Mouse (Mus musculus) lung, embryonic 15.5 days (tissue): ENCODE data around the gene Ssxb5. TPM values are rescaled to one million over a fixed set of nuclear protein-coding genes. Genes with fewer than 3 reads are reported as not detected.
"Not testable (repeated sequence)": the region's sequence is repeated elsewhere in the genome, so short reads cannot be mapped to it uniquely, and the experiment has no call there.

Experiments
- ATAC-seq: fragments of 200-750 bp; cut with Nextera tagmentation; 2 replicates; pipeline ENCODE4 v1.8.0; 2017; ENCODE audit warnings: moderate number of reproducible peaks, borderline replicate concordance; ENCODE audit not compliant: low FRiP score, low TSS enrichment; ENCODE audit errors: extremely low read depth
- H3K27ac ChIP-seq: fragments of 300-500 bp; sonication (generic); 2 replicates; pipeline ENCODE4 v1.5.1; 2015; ENCODE audit warnings: moderate library complexity, mild to moderate bottlenecking, inconsistent platforms
- H3K27me3 ChIP-seq: fragments of 300-500 bp; sonication (generic); 2 replicates; pipeline ENCODE4 v1.6.1; 2015; ENCODE audit warnings: inconsistent platforms
- H3K36me3 ChIP-seq: fragments of 300-500 bp; sonication (generic); 2 replicates; pipeline ENCODE4 v1.6.1; 2015; ENCODE audit warnings: inconsistent platforms
- H3K4me1 ChIP-seq: fragments of 300-500 bp; sonication (generic); 2 replicates; pipeline ENCODE4 v1.6.1; 2015; ENCODE audit warnings: inconsistent platforms
- H3K4me2 ChIP-seq: fragments of 300-500 bp; sonication (generic); 2 replicates; pipeline ENCODE4 v1.6.1; 2015; ENCODE audit warnings: inconsistent platforms, mild to moderate bottlenecking, moderate library complexity
- H3K4me3 ChIP-seq: fragments of 300-500 bp; sonication (generic); 2 replicates; pipeline ENCODE4 v1.5.1; 2015; ENCODE audit warnings: mild to moderate bottlenecking, inconsistent platforms
- H3K9ac ChIP-seq: fragments of 300-500 bp; sonication (generic); 2 replicates; pipeline ENCODE4 v1.6.1; 2015; ENCODE audit warnings: inconsistent platforms
- H3K9me3 ChIP-seq: fragments of 300-500 bp; sonication (generic); 2 replicates; pipeline ENCODE4 v1.6.1; 2016; ENCODE audit warnings: inconsistent platforms
- WGBS: fragments of 180-500 bp; shearing (Covaris S2); methylation state at CpG from one replicate; pipeline ENCODE4 v1.1.7; 2015; 5-methylcytosine and 5-hydroxymethylcytosine counted together
- polyA plus RNA-seq: library from polyadenylated mRNA; unstranded; fragments of >200 nt; fragmentation: Nextera tagmentation; extraction: Ambion mirVana; gene quantifications from 2 replicates; pipeline ENCODE4 v1.2.1, GENCODE M21; 2015

The Ssxb5 gene
- not detected in 2 replicates for polyA plus RNA-seq

- H3K9ac ChIP-seq, H3K36me3 ChIP-seq, H3K4me3 ChIP-seq, H3K4me2 ChIP-seq, H3K4me1 ChIP-seq, H3K27ac ChIP-seq, H3K27me3 ChIP-seq, H3K9me3 ChIP-seq, ATAC-seq: not testable (repeated sequence)
- WGBS, result 74% methylated on average over 4 of the region's 4 CpGs
These were observed at the start of gene Ssxb5 for GRCm38 (mm10) chrX:8803391-8803790. Gene Ssxb5 (plus strand): TSS chrX:8803691.

DNA sequence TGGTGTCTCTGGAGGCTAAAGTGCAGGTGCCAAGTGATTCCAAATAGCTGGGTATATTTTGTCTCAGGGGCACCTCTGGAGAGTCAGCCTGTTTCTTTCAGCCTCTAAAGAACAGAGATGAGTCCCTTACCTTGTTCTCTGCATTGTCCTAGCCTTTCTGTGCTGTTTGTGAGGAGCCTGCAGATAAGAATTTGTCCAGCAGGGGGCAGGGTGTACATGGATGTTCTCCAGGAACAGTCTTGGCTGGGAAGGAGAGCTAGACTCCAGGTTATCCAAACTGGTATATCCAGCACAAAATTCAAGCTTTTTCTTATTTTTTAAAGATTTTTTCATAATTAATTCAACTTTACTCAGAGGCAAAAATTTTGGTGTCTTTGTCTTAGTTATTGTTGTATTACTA lies 28.6 kb downstream of the Ssxb5 start:
- no peaks in the 10 kb centered on the region for H3K27me3 ChIP-seq
- no peak overlapping the region for H3K4me3 ChIP-seq
- no peak overlapping the region for H3K4me2 ChIP-seq
- no peaks in the 10 kb centered on the region for H3K9me3 ChIP-seq
- ATAC-seq, result no peak
- H3K27ac ChIP-seq, result no peak overlapping the region
- no peak overlapping the region for H3K9ac ChIP-seq
- H3K4me1 ChIP-seq, result no peaks in the 10 kb centered on the region
- no peaks in the 10 kb centered on the region for H3K36me3 ChIP-seq

GRCm38 (mm10) chrX:8843694-8844093 lies 40.2 kb downstream of the Ssxb5 start, which contains the start of gene Gm6592:
Gene Gm6592 (plus strand): TSS chrX:8843994.
- Histone ChIP-seq H3K36me3 (no peaks in the 10 kb centered on the region), H3K9ac (no peak within 1 kb of the TSS), H3K4me2 (no peak within 1 kb of the TSS), H3K4me3 (no peak within 1 kb of the TSS), H3K27me3 (no peaks in the 10 kb centered on the region), H3K27ac (no peak within 1 kb of the TSS), H3K4me1 (no peaks in the 10 kb centered on the region), H3K9me3 (no peaks in the 10 kb centered on the region)
- ATAC-seq, result no peak
- 64% methylated on average over 1 of the region's 1 CpGs for WGBS

- H3K4me1 ChIP-seq, result no peaks in the 10 kb centered on the region
- no peak overlapping the region for H3K27ac ChIP-seq
- no peak overlapping the region for H3K4me3 ChIP-seq
- 88% methylated on average over 10 of the region's 10 CpGs for WGBS
- no peak overlapping the region for H3K4me2 ChIP-seq
- H3K36me3 ChIP-seq, result no peaks in the 10 kb centered on the region
- ATAC-seq, result no peak
- H3K27me3 ChIP-seq, result no peaks in the 10 kb centered on the region
- H3K9ac ChIP-seq, result no peak overlapping the region
- H3K9me3 ChIP-seq, result no peaks in the 10 kb centered on the region
These were observed 49.0 kb downstream of the Ssxb5 start for GRCm38 (mm10) chrX:8852486-8852885.

Other genes with a start within 250 kb of the Ssxb5 start
- not detected in 2 replicates for gene Ssxb3, start 211.9 kb upstream of the Ssxb5 start, polyA plus RNA-seq
- not detected in 2 replicates for gene Ssxb8, start 112.8 kb upstream of the Ssxb5 start, polyA plus RNA-seq
- gene Ssx9, start 55.3 kb upstream of the Ssxb5 start, polyA plus RNA-seq, result not detected in 2 replicates
- not detected in 2 replicates for gene Gm6592, start 40.3 kb downstream of the Ssxb5 start, polyA plus RNA-seq
- gene Gm5751, start 70.6 kb downstream of the Ssxb5 start, polyA plus RNA-seq, result not detected in 2 replicates
- 5.1 and 5.3 TPM in 2 replicates for gene B630019K06Rik, start 88.7 kb downstream of the Ssxb5 start, polyA plus RNA-seq
- gene Fthl17b, start 159.3 kb downstream of the Ssxb5 start, polyA plus RNA-seq, result not detected in 2 replicates
- not detected in 2 replicates for gene Fthl17c, start 172.9 kb downstream of the Ssxb5 start, polyA plus RNA-seq
- gene Fthl17d, start 183.1 kb downstream of the Ssxb5 start, polyA plus RNA-seq, result not detected in 2 replicates
- not detected in 2 replicates for gene Fthl17e, start 229.8 kb downstream of the Ssxb5 start, polyA plus RNA-seq